Mouse (Mus musculus) kidney, postnatal 4 days (tissue): ENCODE results near the gene BC004004.
"Not testable (repeated sequence)": the region's sequence is repeated elsewhere in the genome, so short reads cannot be mapped to it uniquely, and the experiment has no call there.

ENCODE experiments used
- DNase-seq, 2 experiments: peaks; one replicate each; pipeline ENCODE4 v3.0.0; 2021; ENCODE audit warnings: mixed read lengths in 2 of 2

BC004004 gene

DNA sequence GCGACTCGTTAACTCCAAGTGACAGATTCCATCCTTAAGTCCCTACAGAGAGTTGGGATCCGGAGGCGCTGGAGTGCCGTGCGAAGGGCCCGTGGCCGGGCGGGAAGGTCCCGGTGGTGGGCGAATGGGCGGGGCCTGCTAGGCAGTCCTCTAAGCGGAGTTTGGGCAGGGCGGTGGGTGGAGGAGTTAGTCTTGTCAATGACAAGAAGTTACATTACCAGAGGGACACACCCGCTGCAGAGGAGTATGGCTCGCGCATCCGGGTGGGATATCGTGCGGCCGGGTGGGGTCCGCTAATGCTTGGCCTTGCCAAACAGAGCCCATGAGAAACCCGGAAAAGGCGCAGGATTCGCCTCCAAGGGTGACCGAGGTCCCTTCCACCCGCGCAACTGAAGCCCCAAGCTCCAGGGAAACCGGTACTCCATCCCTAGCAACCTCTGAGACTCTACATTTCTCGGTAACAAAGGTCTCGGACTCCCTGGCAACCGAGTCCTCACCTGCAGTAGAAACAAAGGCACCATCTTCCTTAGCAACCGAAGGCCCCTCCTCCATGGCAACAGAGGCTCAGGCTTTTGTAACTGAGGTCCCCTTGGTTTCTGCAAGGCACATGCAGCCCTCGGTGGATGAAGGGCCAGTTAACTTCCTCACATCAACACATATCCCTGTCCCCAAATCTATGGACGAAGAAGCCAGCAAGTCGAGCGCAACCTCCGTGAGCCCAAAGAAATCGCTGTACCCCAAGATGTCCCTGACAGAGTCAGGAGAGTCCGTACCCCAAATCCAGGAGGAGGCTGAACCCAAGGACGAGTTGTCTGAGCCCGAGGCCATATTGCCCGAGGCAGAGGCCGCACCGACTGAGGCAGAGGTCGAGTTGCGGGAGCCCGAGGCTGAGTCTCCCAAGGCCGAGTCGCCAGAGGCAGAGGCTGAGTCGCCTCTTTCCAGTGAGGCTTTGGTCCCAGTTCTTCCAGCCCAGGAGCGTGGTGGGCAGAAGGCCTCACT lies 58.2 kb downstream of the BC004004 start:
- DNase-seq, result peak; percentile 63 to 78

GRCm38 (mm10) chr17:29327691-29328090 lies 59.1 kb downstream of the BC004004 start:
- DNase-seq, result no peak

DNA sequence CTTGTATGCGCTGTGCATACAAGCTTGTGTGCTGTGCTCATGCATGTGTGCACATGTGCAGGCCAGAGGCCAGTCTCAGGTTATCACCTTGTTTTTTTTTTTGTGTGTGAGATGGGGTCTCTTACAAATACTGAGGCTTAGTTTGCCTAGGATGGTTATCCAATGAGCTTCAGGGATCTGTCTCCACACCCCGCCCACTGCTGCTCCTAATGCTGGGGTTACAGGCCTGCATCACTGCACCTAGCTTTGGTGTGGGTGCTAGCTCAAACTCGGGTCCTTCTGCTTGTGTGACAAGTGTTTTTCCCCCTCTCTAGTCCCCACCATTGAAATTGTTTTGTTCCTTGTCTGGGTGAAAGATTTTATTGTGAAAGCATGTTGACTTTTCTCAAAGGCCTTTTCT lies 61.6 kb downstream of the BC004004 start:
- no peak for DNase-seq

- peak in 1 of 2 experiments; percentile 62 for DNase-seq
Observed at GRCm38 (mm10) chr17:29330671-29331410, 62.3 kb downstream of the BC004004 start.

GRCm38 (mm10) chr17:29332186-29332685 lies 63.6 kb downstream of the BC004004 start:
- DNase-seq, result no peak

- DNase-seq, result no peak
Observed at GRCm38 (mm10) chr17:29336266-29336990, 67.8 kb downstream of the BC004004 start.

DNA sequence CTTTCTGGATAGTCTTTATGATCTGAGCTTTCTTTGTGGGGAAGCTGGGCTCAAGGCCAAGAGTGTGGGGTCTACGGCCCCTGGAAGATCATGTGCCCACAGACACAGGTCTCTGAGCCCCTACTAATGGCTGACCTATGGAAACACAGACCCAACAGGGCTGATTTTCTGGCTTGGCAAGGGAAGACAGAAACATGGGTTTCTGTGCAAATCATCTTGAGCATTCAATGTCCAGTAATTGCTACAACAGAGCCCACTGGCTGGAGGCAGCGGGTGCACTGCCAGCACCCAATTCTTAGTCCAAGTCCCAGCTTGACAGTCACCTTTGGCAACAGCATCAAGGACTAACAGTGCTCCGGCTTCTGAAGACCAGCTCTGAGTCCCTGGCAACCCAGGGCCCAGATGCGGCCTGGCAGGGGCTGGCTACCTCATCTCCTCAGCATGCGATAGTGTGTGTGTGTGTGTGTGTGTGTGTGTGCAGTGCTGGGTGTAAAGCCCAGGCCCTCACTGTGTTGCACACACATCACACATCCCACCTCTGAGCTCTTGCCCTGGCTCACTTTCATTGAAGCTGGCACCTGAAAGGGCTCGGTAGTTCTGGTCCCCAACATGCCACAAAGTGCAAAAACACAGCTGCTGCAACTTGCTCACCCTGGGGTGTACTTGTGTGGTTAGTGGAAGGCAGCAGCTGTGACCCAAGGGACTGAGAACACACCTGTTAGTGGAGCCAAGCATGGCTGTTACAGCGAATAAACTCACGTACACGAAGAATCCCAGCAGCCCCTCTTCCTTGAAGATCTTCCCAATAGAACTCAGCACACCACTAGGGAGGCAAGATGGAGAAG lies 69.6 kb downstream of the BC004004 start:
- no peak for DNase-seq

GRCm38 (mm10) chr17:29339170-29339768 lies 70.7 kb downstream of the BC004004 start:
- DNase-seq, result peak in 1 of 2 experiments; percentile 56

DNA sequence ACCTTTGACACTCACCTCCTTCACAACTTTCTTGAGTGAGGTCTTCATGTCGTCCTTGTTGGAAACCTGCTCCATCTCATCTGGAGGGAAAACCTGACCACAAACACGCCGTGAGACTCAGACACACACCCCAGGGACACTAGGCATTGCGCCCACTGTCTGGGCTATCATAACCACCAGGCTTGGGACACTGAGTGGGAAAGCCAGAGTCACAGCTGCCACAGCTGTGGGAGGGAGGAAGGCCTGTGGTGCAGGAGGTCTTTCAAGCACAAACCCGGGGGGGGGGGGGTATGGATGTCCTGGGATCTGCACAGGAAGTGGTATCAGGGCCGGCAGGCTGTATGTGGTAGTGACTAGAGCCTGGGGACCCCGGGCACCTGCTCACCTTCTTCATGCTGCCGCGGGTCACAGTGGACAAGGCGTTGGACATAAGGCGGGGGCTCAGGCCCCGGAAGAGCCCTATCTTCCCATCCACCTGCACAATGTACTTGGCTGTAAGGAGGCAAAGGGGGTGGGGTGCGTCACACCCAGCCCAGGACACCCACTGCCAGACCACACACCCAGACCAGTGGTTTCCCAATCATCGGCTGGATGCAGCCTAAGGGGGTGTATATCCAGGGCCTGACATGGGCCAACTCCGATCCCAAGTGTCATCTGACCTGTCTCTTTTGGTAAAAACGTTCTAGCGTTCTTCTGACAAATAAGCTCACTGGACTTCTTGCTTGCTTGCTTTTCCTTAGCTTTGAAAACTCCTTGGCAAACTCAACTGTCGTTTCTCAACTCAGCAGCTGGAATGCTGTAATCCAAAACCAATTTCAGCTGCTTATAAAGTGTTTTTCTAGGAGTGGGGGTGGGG lies 72.0 kb downstream of the BC004004 start:
- no peak for DNase-seq

GRCm38 (mm10) chr17:29341591-29342003 lies 73.0 kb downstream of the BC004004 start:
- peak; percentile 62 to 78 for DNase-seq

DNA sequence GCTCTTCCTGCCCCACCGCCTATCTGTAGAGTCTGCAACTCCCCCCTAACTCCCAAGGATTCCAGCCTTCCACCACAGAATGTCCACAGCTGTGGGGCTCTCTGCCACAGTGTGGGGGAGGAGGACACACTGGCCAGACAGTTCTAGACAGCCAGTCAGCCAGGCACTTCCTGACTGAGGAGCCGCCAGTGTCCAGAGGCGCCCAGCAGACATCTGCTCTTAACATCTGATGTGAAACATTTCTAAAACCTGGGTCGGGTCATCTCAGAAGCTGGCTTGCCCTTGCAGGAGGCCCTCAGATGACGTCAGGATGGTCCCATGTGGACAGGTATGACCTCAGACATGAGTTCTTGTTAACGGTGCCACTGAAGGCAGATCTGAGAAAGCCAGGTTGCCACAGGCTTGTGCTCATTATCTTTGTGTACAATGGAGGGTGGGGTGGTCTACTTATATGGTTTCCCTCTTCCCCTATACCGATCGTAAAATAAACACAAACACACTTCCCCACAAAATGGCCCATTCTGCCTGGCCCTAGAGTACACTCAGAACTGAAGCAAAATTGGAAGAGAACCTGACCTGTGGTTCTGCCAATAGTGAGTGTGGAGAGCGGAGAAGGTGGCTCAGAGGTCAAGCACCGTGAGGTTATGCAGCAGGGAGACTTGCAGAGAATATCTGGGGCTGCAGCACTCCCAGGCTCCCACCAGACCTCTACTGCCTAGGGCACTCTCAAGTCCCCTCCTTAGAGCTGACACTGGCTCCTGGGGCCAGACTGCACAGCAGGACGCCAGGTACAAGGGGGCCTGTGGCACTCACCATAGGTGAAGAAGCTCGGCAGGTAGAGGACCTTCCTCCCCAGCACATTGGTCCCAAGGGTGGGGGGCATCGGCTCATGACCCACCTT lies 73.7 kb downstream of the BC004004 start:
- DNase-seq, result peak; percentile 76 to 85

DNA sequence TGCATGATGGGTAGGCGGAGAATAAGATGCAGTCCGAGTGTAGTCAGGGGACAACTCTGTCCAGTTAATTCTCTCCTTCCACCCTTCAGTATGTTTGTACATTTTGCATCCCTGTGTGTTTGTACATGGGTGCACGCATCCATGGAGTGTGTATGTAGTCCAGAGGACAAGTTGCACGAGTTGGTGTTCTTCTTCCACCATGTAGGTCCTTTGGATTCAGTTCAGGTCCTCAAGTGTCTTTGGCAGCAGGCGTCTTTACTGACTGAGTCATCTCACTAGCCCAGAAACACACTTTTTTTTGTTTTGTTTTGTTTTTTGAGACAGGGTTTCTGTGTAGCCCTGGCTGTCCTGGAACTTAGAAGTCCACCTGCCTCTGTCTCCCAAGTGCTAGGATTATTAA lies 74.7 kb downstream of the BC004004 start:
- no peak for DNase-seq

DNA sequence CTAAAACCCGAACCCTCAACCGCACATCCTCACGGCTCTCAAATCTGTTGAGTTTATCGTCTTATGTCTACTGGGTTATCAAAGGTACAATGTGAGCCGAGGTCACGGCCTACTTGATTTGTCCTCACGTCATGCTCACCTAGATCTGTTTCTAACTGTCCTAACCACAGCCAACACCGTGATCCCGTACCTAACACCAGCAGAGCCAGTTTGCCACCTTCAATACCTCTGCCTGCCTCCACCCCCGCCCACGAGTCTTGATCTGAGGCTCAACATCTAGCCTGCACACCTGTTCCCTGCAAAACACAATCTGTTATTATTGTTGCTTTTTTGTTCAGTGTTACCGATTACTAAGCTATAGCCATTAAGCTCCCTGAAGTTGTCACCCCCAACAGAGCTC lies 76.7 kb downstream of the BC004004 start:
- peak in 1 of 2 experiments; percentile 3 for DNase-seq

GRCm38 (mm10) chr17:29346496-29347125 lies 78.0 kb downstream of the BC004004 start:
- peak; percentile 55 to 65 for DNase-seq

- peak in 1 of 2 experiments; percentile 48 for DNase-seq
Observed at GRCm38 (mm10) chr17:29347126-29347644, 78.6 kb downstream of the BC004004 start.

- DNase-seq, result peak; percentile 100
Observed at GRCm38 (mm10) chr17:29347645-29348256, 79.2 kb downstream of the BC004004 start, which contains the start of gene Mtch1. Mtch1 (minus strand) TSS chr17:29347934.

DNA sequence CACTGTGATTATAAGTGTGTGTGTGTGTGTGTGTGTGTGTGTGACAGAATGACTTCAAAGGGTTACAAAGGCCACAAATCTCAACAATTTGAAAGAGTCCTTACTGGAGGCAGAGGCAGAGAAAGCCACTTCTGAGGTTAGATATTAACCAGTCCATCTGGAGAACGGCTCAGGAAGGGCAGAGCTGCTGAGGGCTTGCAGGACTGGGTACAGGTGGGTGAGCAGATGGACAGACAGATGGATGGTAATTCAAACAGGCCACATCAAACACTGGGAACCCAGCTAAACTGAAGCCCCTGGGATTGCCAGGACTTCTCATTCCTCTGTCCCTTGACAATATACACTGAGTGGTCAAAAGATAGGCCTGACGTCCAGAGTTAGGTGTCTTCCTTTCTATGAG lies 80.4 kb downstream of the BC004004 start:
- DNase-seq, result peak in 1 of 2 experiments; percentile 21

DNA sequence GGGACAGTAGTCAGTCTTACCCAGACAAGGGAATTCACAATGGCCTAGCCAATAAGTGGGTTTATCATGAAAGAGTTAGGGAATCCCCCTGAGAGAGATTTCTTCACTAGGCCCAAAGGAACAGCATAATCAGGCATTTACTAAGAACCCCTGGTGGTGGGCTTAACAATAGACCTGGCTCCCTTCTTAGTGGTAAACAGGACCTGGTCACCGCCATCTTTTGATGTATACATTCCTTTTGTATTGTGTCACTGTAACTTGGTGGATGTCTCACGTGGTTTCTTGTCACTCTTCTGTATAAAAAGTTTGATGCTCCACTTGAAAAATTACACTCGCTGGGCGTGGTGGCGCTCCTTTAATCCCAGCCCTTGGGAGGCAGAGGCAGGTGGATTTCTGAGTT lies 82.5 kb downstream of the BC004004 start:
- not testable (repeated sequence) for DNase-seq
